Mouse (Mus musculus) layer of hippocampus, adult 9-10 months (tissue): Measurements from ENCODE around the gene Ptger1.
A peak's percentile ranks its signal among the peaks of the same experiment; 100 is the strongest.

Experiments
- DNase-seq: peaks from one replicate; pipeline ENCODE4 v3.0.0; 2022; ENCODE audit warnings: low spot score

Gene Ptger1

DNA sequence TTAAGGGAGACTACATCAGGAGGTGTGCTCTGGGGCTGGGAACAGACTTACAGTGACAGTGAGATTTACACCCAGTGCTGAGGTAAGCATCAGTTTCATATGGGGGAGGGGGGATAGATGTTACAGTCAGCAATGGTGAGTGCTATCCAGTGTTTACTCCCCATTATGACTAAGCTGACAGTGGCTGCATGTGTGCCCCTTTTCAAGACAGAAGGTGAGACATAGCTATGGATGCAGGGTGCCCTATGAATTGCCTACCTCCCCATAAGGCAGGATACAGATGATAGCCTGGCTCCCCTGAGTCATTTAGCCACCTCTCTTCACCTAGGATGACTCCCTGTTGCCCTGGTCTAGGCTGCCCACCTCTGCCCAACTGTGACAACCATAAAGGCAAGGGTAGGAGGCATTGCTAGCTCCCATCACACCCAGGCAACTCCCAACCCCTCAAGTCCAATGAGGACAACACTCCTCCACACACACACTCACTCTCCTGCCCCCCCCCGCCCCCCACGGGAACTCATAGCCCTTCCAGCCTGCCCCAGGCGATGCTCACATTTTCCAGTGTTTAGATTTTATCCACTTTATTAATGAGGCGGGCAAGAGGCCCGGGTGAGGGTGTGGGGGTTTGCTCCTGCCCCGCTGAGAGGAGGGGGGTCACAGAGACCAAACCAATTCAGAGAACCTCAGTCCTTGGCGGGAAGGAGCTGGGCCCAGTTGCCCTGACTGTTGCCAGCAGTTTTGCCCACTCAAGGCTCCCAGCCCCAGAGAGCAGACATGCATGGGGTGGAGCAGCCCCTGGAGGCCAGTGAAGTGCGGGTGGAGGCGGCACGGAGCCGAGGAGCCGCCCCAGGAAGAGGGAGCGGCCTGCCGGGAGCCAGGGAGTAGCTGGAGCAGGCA lies at the start of gene Ptger1:
Ptger1 (plus strand) TSS at position 710 of the 897 bp plus-strand sequence.
- no peak for DNase-seq

DNA sequence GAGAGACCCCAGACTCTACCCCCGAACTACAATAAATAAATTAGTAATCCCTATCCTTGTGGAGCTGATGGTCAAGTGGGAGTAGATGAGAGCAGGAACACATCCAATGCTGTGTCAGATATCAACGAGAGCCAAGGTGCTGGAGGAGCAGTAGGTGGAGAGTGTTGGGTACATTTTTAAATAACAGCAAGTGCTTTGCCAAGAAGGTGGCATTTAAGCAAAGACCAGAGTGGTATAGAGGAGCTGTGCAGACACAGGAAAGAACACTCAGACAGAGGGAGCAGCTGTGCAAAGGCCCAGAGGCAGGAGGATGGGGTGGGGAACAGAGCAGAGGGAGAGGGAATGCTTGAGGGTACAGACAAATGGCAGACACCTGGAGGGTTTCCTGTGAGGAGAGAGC lies 49.4 kb upstream of the Ptger1 start:
- no peak for DNase-seq

DNA sequence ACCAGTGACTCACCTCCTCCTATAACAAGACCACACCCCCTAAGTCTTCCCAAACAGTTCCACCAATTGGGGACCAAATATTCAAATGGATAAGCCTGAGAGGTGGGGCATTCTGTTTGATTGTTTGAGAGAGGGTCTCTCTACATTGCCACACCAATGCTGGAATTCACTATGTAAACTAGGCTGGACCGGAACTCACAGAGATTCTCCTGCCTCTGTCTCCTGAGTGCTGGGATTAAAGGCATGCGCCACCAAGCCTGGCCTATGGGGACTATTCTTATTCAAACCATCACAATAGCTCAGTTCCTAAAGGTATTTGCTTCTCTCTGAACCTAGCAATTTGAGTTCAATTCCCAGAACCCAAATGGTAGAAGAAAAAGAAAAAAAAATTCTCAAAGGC lies 47.9 kb upstream of the Ptger1 start:
- DNase-seq: no peak

DNA sequence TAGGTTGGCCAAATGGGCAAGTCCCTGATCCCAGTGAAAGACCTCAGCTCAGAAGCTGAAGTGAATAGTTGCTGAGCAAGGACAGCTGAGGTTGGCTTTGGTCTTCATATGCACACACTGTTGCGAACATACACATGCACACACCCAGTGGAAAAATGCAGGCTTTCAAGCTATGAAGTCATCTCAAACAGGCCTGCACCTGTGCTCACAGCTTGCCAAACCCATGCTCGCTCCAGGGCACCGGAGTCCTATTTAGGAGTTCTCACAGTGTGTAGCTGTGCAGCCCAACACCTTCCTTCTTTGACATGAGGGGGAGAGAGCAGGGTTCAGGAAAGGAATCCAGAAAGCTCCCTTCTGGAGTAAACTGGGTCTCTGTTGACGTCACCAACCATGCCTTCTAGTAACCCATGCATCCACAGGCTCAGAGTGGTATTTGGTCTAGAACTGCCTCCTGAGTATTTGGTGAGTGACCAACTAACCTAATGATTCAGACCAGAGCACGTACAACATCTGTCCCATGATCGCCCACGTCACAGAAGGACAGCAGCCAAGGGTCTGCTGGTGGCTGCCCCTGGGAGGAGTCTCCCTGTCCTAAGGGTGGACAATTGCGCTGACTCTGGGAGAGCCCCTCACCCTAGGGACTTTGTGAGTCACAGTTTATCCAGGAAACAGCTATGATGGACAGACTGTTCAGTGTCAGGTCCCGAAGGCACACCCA lies 46.8 kb upstream of the Ptger1 start:
- no peak for DNase-seq

DNA sequence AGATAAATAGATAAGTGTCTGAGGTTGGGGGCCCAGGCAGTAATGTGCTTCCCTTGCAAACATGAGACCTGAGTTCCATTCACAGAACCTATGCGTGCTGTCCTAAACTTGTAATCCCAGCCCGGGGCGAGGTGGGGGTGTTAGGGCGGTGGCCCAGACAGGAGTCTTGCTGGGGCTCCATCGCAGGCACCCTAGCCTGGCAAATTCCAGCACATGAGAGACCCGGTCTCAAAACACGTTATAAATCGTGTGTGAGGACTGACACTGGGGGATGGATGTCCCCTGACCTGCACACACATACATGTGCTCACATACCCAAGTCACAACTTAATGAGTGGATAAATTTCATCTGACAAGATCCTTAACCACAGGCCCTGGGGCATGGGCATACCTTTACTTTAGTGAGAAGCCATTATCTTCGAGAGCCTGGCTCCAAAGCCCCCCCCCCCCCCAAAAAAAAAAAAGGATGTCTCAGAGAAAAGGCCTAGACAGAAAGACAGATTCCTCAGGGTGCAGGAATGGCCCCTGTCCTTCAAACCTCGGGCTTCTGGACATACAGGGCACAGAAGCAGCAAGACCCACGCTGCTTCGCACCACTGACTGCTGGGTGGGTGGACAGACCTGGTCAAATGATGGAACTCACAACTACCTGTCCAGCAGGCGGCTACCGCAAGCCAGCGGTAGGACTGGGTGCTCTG lies 44.6 kb upstream of the Ptger1 start:
- DNase-seq: no peak

DNA sequence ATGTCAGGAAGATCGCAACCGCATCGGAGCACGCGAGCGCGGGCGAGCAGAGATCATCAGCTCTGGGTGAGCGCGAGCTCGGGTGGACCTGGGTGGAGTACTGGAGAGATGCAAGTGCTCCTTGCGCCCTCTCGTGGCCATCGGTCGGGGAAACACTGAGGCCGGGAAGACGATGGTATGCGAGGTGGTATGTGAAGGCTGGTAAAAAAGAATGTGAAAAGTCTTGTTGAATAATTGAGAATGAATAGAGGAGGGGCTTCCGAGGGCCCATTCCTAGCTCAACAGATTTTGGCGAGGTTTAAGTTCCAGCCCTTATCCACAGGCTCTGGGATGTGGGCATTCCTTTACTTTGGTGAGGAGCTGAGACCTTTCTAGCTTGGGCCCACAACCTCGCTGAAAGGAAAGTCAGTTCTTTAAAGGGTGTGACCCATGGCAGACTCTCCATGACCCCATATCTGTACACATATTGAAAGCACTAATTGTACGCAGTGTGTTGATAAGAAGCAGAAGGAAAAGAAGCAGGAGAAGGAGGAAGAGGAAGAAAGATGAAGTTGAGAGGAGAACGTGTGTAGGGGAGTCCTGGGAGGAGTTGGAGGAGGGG lies 44.0 kb upstream of the Ptger1 start:
- peak; percentile 89 for DNase-seq

DNA sequence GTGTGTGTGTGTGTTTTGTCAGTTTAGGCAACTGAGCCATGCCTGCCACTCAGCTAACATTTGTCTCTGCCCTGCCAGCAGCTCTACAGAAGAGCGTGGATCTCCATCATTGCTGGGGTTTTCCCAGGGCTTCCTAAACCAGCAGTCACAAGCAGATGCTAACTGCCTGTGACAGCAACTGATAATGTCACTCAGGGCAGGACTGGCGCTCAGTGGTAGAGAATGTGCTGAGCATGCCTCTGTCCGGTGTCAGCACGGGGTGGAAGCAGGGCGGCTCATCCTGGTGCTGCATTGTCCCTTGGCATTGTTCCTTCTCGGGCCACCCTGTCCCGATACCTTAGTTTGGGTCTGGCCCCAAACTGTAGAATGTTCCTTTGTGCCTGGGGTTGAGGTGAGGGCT lies 42.9 kb upstream of the Ptger1 start:
- no peak for DNase-seq

DNA sequence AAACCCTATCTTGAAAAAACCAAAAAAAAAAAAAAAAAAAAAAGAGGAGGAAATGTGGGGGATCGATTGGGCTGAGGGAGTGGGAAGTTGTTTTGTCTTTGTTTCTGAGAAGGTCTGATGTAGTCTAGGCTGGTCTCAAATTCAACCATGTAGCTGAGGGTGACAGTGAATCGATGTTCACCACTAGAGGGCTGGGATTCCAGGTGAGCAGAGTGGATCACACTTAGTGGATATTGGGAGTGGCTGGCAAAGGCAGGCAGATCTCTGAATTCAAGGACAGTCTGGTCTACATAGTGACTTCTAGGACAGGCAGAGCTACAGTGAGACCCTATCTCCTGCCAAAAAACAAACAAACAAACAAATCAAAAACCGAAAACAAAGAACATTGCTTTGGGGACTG lies 41.7 kb upstream of the Ptger1 start:
- no peak for DNase-seq

DNA sequence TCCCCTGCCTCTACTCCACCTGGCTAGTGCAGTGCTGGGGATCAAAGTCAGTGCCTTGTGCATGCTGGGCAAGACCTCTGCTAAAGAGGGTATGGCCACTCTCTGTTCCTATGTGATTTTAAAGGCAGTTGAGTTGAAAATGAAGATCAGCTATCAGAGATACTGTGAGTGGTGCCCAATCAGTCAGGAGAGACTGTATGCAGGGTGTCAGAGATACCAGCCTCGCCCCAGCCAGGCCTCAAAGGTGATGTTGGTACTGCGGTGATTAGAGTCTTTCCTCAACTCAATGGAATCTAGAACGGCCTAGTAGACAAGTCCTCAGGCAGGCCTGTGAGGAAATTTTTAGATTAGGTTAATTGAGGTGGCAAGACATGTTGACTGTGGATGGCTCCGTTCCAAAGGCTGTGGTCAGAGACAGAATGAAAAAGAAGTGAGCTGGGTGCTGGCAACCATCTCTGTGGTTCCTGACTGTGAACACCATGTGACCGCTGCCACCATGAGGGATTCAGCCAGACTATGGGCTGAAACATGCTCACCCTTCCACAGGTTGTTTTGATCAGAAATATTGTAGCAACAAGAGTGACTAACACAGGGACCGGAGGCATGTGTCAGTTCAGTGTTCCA lies 40.7 kb upstream of the Ptger1 start:
- DNase-seq: no peak

DNA sequence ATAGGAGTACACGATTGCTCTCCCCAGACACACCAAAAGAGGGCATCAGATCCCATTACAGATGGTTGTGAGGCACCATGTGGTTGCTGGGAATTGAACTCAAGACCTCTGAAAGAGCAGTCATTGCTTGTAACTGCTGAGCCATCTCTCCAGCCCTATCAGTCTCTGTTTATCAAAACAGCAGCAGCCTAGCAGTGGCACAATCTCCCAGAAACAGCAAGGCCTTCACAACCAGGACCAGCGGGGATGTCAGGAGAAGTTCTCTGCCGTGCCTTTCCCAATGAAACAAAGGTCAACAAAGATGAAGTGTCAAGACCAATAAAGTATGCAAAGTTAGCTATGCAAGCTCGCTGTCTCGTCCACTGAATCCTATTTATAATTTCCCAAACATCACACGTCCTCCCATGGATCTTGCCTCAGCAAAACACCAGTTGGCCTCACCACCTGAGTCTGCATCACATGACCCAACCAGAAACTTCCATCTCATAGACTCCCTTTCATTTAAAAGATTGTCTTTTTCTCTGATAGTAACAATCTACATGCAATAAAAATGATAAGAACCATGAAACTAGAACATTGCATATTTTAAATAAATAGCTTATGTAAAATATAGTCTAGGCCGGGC lies 34.3 kb upstream of the Ptger1 start:
- DNase-seq: no peak

DNA sequence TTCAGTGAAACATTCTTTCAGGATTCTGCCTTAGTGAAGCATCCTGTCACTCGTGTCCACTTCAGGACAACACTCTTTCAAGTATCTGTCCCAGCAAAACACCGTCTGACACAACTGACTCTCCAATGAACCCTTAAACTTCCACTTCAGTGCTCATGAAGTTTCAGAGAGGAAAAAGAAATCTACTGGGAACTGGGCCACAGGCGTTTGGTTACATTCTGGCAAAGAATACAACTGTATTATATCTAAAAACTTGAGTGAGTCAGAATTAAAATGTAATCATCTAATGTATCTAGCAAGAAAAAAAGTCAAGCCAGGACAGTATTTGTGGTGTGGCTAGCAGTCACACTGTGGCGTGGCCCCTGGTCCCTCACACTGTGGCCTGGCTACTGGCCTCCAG lies 27.6 kb upstream of the Ptger1 start:
- no peak for DNase-seq

DNA sequence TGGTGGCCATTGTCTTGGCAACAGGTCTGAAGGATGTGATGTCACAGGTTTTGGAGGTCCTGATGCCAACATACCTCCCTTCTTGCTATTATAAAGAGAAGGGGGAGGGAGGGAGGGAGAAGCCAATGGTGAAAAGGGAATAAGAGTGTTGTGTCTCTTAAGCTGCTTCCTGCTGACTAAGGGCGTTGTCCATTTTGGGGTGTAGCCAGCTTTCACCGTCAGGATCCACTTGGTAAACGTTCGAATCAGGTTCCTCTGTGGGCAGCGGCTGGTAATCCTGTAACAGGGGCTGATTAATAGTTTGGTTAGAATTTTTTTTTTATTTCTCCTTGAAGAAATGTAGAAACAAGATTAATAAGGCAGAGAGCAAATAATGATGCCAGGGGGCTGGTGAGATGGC lies 26.8 kb upstream of the Ptger1 start:
- DNase-seq: no peak

DNA sequence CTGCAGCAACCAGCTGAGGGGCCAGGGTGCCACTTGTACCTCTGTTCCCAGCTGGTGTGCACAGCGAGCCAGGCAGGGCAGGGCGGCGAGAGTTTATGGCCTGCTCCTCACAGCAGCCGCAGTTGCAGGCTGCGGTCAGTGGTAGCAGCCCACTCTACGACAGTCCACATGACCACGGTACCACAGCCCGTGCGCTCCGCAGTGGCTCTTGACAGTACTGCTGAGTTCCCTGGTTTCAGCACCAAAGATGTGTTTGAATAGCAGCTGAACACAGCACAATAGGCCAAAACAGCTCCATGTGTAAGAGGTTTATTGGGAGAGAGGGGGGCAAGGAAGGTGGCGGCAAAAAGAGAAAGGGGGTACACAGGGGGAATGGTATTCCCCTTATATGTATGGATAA lies 19.0 kb upstream of the Ptger1 start:
- DNase-seq: no peak

DNA sequence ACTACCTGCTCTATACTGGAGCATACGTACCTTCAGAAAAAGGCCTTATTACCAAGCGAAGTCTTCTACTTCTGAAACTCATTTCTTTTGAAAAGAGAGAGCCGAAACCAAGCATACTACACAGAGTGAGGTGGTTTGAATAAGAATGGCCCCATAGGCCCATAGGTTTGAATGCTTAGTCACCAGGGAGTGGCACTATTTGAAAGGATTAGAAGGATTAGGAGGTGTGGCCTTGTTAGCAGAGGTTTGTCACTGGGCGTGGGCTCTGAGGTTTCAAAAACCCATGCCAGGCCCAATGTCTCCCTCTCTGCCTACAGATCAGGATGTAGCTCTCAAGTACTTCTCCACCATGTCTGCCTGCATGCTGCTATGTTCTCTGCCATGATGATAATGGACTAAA lies 18.4 kb upstream of the Ptger1 start:
- no peak for DNase-seq

DNA sequence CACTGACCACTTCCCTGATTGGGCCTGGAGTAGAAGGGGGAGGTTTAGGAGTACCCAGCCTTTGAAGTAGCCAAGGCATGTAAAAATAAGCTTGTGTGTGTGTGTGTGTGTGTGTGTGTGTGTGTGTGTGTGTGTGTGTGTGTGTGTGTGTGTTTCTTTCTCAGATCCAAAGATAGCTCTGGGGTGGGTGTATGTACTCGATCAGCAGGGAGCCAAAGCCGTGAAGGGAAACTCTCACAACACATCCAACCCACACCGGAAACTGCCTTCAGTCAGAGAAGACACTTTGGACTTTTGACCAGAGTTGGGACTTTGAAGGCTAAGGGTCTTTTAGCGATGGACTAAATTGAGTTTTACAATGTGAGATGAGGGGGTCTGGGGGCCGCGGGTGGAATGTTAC lies 16.8 kb upstream of the Ptger1 start:
- no peak for DNase-seq

DNA sequence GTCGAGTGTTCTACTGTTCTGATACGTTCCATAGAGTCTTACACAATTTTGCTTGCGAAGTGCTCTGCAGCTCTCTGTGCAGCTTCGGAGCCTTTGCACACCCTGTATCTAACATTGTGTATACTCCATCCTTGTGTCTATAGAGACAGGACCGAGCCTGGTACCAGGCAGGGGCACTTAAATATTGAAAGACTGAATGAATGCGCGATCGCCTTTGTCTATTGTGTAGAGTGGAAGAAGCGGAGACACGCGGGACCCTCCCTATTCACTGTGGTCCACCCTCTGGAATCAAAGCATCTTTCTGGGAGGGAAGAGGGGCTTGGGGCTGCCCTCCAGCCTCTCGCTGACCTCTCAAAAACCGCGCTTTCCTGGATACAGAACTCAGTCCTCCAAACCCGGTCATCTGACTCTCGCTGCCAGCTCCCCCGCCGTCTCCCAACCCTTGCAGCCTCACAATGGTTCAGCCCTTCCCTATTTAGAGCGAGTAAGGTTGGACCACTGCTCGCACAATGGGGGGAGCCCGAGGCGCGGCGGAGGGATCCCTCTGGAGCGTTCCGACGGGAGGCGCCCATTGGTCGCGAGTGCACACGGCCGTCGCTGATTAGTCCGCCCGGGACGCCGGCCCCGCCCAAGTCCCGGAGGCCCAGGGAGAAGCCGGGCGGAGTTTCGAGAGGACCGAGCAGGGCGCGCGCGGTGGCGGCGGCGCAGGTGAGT lies 14.3 kb upstream of the Ptger1 start, which contains the start of gene Gipc1:
Gipc1 (plus strand) TSS at position 648 of the 714 bp plus-strand sequence.
- peak; percentile 91 for DNase-seq

DNA sequence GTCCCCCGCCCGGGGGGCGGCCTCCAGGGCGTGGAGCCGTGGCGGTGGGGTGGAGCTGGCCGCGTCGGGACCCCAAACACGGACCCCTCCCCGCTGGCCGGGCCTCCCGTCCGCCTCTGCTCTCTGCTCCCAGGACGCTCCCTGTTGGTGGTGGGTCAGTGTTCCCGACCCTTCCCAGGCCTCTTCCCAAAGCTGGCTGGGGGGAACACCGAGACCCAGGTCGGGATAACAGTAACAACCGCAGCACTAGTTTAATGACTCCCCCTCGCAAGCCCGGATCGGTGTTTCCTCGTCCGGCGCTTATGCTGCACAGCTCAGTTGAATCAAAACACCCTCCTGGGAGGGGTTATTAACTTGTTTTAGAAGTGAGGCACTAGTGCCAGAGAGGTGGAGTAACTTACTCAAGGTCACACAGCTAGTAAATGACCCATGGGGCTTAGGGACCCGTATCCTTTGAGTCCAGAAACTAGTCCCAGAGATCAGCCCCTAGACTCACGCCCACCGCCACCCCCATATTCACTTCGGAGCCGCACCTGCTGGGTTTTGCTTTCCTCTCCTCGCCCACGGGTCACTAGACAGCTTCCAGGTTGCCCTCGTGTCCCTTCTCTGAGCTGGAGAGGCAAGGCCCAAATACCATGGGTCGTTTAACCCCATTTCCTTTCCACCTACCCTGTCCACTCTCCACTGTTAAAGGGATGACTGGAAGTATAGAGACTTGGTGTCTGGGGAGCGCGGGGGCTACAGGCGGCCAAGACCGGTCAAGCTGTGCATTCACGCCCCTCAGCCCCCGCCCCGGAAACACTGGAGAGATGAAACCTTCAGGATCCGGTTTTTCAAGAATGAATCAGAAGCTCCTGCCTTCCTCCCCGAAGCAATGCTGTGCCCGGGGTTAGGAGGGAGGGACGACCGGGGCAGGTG lies 13.5 kb upstream of the Ptger1 start:
- DNase-seq: no peak

DNA sequence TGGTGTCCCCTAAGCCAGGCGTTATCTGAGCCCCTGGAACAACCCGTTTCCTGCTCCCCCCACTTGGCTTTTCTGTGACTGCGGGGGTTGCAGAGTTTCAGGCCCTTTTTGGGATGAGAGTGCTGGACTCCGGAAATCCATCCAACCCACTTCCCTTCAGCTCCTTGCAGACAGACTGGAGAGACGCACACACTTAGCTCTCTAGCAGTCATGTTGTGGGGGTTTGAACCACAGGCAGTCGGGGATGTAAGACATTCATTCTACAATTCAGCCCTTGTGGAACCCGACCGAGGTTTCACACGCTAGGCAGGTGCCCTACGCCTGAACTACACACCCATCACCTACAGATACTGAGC lies 12.8 kb upstream of the Ptger1 start:
- DNase-seq: no peak

DNA sequence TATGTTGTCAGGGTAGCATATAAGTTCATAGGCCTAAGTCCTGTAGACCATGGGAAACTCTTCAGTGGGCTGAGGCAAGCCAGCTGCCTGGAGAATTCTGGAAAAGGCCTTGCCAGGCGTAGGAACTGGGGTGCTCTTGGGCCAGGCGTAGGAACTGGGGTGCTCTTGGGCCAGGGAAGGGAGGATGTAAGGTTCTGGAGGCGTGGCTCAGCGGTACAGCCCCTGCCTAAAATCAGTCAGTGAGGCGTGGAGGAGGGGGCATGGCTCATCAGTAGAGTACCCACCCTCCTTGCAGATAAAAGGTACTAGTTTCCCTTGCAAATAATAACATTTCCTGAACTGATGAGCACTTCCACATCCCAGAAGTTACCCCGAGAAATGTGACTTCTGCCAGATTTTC lies 11.8 kb upstream of the Ptger1 start:
- DNase-seq: no peak

DNA sequence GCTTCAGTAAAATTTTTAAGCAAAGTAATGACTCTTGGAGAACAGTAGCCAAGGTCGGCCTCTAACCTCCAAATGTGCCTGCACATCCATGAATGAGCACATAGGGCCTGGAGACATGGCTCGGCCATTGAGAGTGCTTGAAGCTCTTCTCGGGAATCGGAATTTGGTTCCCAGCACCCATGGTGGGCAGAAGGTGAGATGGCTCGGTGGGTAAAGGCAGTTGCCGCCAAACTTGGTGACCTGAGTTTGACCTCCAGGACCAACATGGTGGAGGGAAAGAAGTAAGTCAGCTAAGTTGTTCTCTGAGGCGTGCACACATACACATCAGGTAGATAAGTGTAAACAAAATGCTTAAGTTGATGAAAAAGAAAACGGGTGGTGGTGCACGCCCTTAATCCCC lies 10.4 kb upstream of the Ptger1 start:
- DNase-seq: no peak
